ENCODE assay signal across 8 mouse cellular contexts in genomic region chr16:57393161-57393560, GRCm38 (mm10). TPM values are rescaled to one million over a fixed set of nuclear protein-coding genes. Genes with fewer than 3 reads are reported as not detected.
A peak's percentile ranks its signal among the peaks of the same experiment; 100 is the strongest.
DNase-seq lines count a peak whose midpoint lies in the region; ATAC-seq and TF ChIP-seq lines count a peak whose summit lies in the region.

No protein-coding gene starts in this region.

- no peak overlapping the region for H3K9ac ChIP-seq in hindbrain, postnatal 0 days (replicated peaks; ENCODE audit: low read length)
- no peak overlapping the region for H3K9ac ChIP-seq in hindbrain, embryonic 11.5 days (ENCODE audit: low read depth, low read length)
- no peak overlapping the region for H3K9ac ChIP-seq in midbrain, embryonic 13.5 days (replicated peaks)

- 66% methylated on average over 11 of the region's 11 CpGs for WGBS in hindbrain, postnatal 0 days
- WGBS in hindbrain, embryonic 11.5 days, result 76% methylated on average over 11 of the region's 11 CpGs
- WGBS in midbrain, embryonic 13.5 days, result 75% methylated on average over 11 of the region's 11 CpGs

- no peaks in the 10 kb centered on the region for H3K36me3 ChIP-seq in hindbrain, postnatal 0 days (ENCODE audit: insufficient read depth, low read length)
- no peaks in the 10 kb centered on the region for H3K36me3 ChIP-seq in hindbrain, embryonic 11.5 days (ENCODE audit: control insufficient read depth, insufficient read depth, low read length)
- H3K36me3 ChIP-seq in midbrain, embryonic 13.5 days, result no peaks in the 10 kb centered on the region

- TF ChIP-seq CTCF in hindbrain, postnatal 0 days (IDR thresholded peaks at IDR 0.05; ENCODE audit: low read depth), result no peak

- H3K4me3 ChIP-seq in hindbrain, postnatal 0 days (ENCODE audit: low read length), result no peak overlapping the region
- H3K4me3 ChIP-seq in hindbrain, embryonic 11.5 days (ENCODE audit: low read depth, low read length), result no peak overlapping the region
- no peak overlapping the region for H3K4me3 ChIP-seq in midbrain, embryonic 13.5 days (replicated peaks)

- no peaks in the 10 kb centered on the region for H3K9me3 ChIP-seq in hindbrain, postnatal 0 days (ENCODE audit: low read length)
- H3K9me3 ChIP-seq in hindbrain, embryonic 11.5 days (ENCODE audit: control insufficient read depth, low read length), result no peaks in the 10 kb centered on the region
- no peaks in the 10 kb centered on the region for H3K9me3 ChIP-seq in midbrain, embryonic 13.5 days

- no peaks in the 10 kb centered on the region for H3K27me3 ChIP-seq in hindbrain, postnatal 0 days (ENCODE audit: insufficient read depth, low read length)
- no peaks in the 10 kb centered on the region for H3K27me3 ChIP-seq in hindbrain, embryonic 11.5 days (ENCODE audit: control insufficient read depth, insufficient read depth, low read length)
- no peaks in the 10 kb centered on the region for H3K27me3 ChIP-seq in midbrain, embryonic 13.5 days

- peak overlapping the region; percentile 10; the same call in 1 of the 2 replicates for H3K4me2 ChIP-seq in hindbrain, postnatal 0 days (ENCODE audit: low read depth, low read length)
- H3K4me2 ChIP-seq in hindbrain, embryonic 11.5 days (replicated peaks; ENCODE audit: low read depth, low read length), result no peak overlapping the region
- no peak overlapping the region for H3K4me2 ChIP-seq in midbrain, embryonic 13.5 days (replicated peaks)

- ATAC-seq in hindbrain, postnatal 0 days, result no peak
- ATAC-seq in hindbrain, embryonic 11.5 days (ENCODE audit: low FRiP score), result no peak
- ATAC-seq in granulocyte monocyte progenitor cell, adult 5-6 weeks (replicated peaks; ENCODE audit: poor library complexity, severe bottlenecking), result 0 out of 2 replicates have a peak, but pooled peaks have one; percentile 10
- ATAC-seq in midbrain, embryonic 13.5 days, result no peak
- no peak for ATAC-seq in inflammation-experienced regulatory T-cells, adult 6 months

- H3K27ac ChIP-seq in hindbrain, postnatal 0 days, result no peak overlapping the region
- H3K27ac ChIP-seq in hindbrain, embryonic 11.5 days (ENCODE audit: low read depth, low read length), result no peak overlapping the region
- H3K27ac ChIP-seq in midbrain, embryonic 13.5 days, result no peak overlapping the region

- H3K4me1 ChIP-seq in hindbrain, postnatal 0 days (ENCODE audit: insufficient read depth, low read length), result no peaks in the 10 kb centered on the region
- H3K4me1 ChIP-seq in hindbrain, embryonic 11.5 days (replicated peaks; ENCODE audit: control insufficient read depth, insufficient read depth, low read length), result no peaks in the 10 kb centered on the region
- H3K4me1 ChIP-seq in midbrain, embryonic 13.5 days (replicated peaks), result no peaks in the 10 kb centered on the region

- DNase-seq in hindbrain, postnatal 0 days (ENCODE audit: low spot score), result no peak
- DNase-seq in hindbrain, embryonic 11.5 days (ENCODE audit: low spot score), result no peak
- DNase-seq in kidney, adult 18-20 months, result peak; percentile 47
- peak; percentile 55 for DNase-seq in lung, postnatal 14 days
- no peak for DNase-seq in adrenal gland, postnatal 25 days

RNA-seq across cellular contexts. Expression of gene Filip1l, which starts 40.3 kb away (rescaled TPM):
- total RNA-seq in hindbrain, postnatal 0 days (2014; rRNA removed), result 0.86 and 1.0 TPM in 2 replicates
- polyA plus RNA-seq in hindbrain, postnatal 0 days (2015; fragmentation: Nextera tagmentation; extraction: Ambion mirVana), result 1.8 and 2.1 TPM in 2 replicates
- 9.7 and 11.8 TPM in 2 replicates for polyA plus RNA-seq in hindbrain, embryonic 11.5 days (2014; fragmentation: Nextera tagmentation; extraction: Ambion mirVana)
- 3.7 and 6.7 TPM in 2 replicates for total RNA-seq in granulocyte monocyte progenitor cell, adult 5-6 weeks (2014; fragmentation: Nextera tagmentation)
- 3.0 and 4.4 TPM in 2 replicates for total RNA-seq in granulocyte monocyte progenitor cell, adult 5-6 weeks (2017)
- 1.8 and 2.9 TPM in 2 replicates for polyA plus RNA-seq in midbrain, embryonic 13.5 days (2015; fragmentation: Nextera tagmentation; extraction: Ambion mirVana)
- polyA plus RNA-seq in inflammation-experienced regulatory T-cells, adult 6 months (2017; shearing (Covaris generic)), result 10 to 100 TPM in 2 of 3 experiments, 1 to 10 TPM in 1; 7.9 to 20.4 (median 17.6) TPM
- 15.5 and 17.7 TPM in 2 replicates for total RNA-seq in adrenal gland, postnatal 25 days (2021)

Comparison
In these comparisons a context has a peak if more than half of its experiments do, and no peak if none do; other contexts are left out.
1. DNase-seq: peak in kidney, adult 18-20 months (single experiment) and lung, postnatal 14 days (single experiment); none in hindbrain, postnatal 0 days (single experiment), hindbrain, embryonic 11.5 days (single experiment) and adrenal gland, postnatal 25 days (single experiment).